Mouse (Mus musculus) heart, postnatal 0 days (tissue): ENCODE data around the gene Tex2.

ENCODE experiments used
- CTCF ChIP-seq: IDR thresholded peaks from 2 replicates; pipeline ENCODE4 v1.5.1; 2016; ENCODE audit warnings: antibody characterized with exemption, control low read depth, low read depth
- EP300 ChIP-seq: IDR thresholded peaks from 2 replicates; pipeline ENCODE4 v1.6.1; 2016; ENCODE audit warnings: antibody characterized with exemption, low read depth

- no peak for TF ChIP-seq EP300
- no peak for TF ChIP-seq CTCF
Measured at GRCm38 (mm10) chr11:106487733-106488115, 125.5 kb downstream of the Tex2 start, which contains the start of gene Ern1.
